Comparison of ENCODE assay signal across 1 mouse cellular context in the genomic region with DNA sequence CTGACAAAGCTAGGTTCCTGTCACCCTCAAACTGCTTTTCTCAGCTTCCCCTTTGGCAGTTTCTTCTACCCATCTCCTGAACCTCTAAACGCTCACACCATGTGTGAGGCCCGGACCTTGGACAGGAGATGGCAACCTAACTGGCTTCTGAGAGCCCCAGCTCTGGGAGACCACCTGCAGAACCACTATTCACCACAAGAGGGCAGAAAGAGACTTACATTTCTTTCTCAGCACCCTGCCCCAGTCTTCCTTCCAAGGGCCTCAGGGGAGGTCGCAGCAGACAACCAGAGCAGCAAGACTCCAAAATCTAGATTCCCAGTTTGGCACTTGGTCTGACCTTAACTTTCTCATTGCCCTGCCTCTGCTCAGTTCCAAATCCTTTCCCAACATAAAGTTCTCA.
TF ChIP-seq lines count a peak whose summit lies in the region.

No protein-coding gene starts in this region.

TF ChIP-seq in CH12.LX, 34 proteins besides CTCF, POLR2A, EP300 and RAD21 (continued from another document):
- TF ChIP-seq IRF4 (IDR thresholded peaks at IDR 0.05; ENCODE audit: low read depth, low read length) (peak; percentile 36; the same call in 1 of the 2 replicates), ZNF384 (IDR thresholded peaks at IDR 0.05; ENCODE audit: low read depth, low read length) (0 out of 2 replicates have a peak, but pooled peaks have one; percentile 16), MYC (IDR thresholded peaks at IDR 0.05; ENCODE audit: low read depth, low read length) (0 out of 2 replicates have a peak, but pooled peaks have one; percentile 25), MXI1 (IDR thresholded peaks at IDR 0.05; ENCODE audit: low read depth, low read length) (no peak), POLR2AphosphoS2 (IDR thresholded peaks at IDR 0.05; ENCODE audit: low read depth, low read length) (no peak), JUND (conservative IDR thresholded peaks at IDR 0.05; ENCODE audit: low read depth, low read length) (no peak), MAX (IDR thresholded peaks at IDR 0.05; ENCODE audit: low read length) (peak; percentile 39; the same call in 1 of the 2 replicates)
